Mouse (Mus musculus): ENCODE data around the gene Cd37. TPM values are rescaled to one million over a fixed set of nuclear protein-coding genes. Genes with fewer than 3 reads are reported as not detected.

The Cd37 gene
- polyA plus RNA-seq, 1 experiment from 2014 or later = 2.1 TPM

DNA sequence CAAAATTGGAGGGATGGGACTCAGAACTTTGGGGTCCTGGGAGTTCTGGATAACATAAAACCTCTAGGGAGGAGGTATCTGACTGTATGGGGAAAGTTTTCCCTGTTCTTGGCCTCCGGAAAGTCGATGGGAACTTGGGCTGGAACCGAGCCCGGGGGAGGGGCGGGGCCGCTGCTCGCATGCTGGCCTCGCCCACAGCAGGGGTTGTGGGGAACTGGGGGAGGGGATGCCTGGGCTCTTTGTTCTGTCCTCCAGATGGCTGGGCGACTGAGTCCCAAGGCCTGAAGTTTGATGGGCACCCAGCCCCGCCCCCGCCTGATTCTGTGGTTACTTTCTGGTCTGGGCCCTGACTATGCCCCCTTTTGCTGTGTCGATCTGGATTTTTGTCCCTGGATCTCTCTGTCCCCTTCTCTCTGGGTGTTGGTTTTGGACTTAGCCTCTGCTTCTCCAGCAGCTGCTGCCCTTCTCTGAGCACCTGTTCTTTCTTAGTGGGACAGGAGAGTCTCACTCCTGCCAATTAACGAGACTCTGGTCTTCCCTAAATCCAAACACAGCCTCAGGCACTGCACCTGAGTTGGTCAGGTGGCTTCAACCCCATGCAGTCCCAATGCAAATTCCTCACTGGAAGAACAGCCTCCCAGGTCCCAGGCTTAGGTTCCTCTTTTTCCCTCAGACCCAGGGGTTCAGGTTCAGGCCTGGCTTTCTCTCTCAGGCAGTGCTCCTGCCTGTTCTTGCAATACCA lies 22.3 kb downstream of the Cd37 start:
- Histone ChIP-seq H3K4me2 (peak overlapping the region; percentile 88), H3K36me3 (ENCODE audit: control insufficient read depth, insufficient read depth, low read length) (peaks cover 32% of the 10 kb centered on the region), H3K27ac (ENCODE audit: low read depth, low read length) (peak overlapping the region; percentile 97), H3K9ac (ENCODE audit: low read depth, low read length) (peak overlapping the region; percentile 99), H3K4me3 (ENCODE audit: low read depth, low read length) (peak overlapping the region; percentile 86), H3K9me3 (replicated peaks; ENCODE audit: control insufficient read depth, low read length) (no peaks in the 10 kb centered on the region), H3K27me3 (ENCODE audit: control insufficient read depth, insufficient read depth, low read length) (peaks cover 5% of the 10 kb centered on the region), H3K4me1 (ENCODE audit: control insufficient read depth, insufficient read depth, low read length) (peaks cover 17% of the 10 kb centered on the region)
- ATAC-seq (replicated peaks; ENCODE audit: insufficient number of reproducible peaks, low FRiP score, low TSS enrichment) = peak; percentile 74
- under 1% methylated on average over 12 of the region's 13 CpGs for WGBS (ENCODE audit: insufficient replicate concordance)

DNA sequence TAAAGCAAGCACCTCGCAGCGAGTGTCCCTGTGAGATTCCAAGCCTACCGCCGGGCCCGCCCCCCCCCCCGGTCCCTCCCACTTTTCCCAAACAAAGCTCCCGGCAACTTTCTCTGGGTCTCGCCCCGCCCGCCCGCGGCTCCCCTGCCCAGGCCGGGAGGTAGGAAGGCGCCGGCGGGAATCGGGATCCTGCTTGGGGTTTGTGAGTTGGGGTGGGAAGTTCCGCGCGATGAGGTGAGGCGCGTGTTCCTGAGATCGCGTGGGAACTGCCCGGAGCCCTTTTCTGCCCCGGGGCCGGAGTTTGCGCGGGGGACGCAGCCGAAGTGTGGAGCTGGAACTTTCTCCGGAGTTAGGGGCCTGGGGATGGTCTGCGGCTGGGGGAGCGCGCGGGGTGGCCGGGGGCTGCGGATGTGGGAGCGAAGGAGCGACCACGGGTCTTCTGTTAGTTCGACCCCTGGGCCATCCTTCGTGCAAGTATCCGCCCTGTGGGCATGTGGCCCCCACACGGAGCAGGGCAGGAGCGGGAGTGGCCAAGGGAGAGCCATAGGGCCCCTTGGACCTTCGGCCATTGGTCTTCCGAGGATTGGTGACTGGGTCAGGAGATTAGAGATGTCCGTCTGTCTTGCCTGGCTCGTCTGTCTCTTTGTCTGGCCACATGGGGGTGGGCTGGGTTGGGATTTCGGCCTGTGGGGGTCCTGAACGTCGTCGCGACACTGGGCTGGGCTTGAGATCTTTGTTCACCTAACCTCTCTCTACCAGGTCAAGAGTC lies 23.1 kb downstream of the Cd37 start, which contains the start of gene Tead2:
TSS of gene Tead2 (plus strand) at position 81 of the 769 bp plus-strand sequence.
- H3K4me1 ChIP-seq (ENCODE audit: control insufficient read depth, insufficient read depth, low read length) = peaks cover 23% of the 10 kb centered on the region
- WGBS (ENCODE audit: insufficient replicate concordance) = under 1% methylated on average over 54 of the region's 55 CpGs
- peak; percentile 43 for ATAC-seq (replicated peaks; ENCODE audit: insufficient number of reproducible peaks, low FRiP score, low TSS enrichment)

DNA sequence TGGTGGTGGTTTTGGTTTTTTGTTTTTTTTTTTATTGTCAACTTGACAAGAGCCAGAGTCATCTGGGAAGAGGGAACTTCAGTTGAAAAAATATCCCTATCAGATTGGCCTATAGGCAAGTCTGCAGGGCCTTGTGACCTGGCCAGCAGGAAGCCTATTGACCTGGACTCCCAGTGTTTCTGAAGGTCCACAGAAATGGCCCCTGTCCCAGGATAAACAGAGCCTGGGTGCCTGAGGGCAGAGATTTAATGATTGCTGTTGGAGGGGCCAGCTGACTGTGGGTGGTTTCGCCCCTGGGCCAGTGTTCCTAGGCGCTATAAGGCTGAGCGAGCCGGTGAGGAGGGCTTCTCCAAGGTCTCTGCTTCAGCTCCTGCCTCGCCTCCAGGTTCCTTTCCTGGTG lies 25.2 kb downstream of the Cd37 start:
- ATAC-seq (replicated peaks; ENCODE audit: insufficient number of reproducible peaks, low FRiP score, low TSS enrichment) = no peak
- no peak overlapping the region for H3K9ac ChIP-seq (ENCODE audit: low read depth, low read length)
- no peaks in the 10 kb centered on the region for H3K9me3 ChIP-seq (replicated peaks; ENCODE audit: control insufficient read depth, low read length)
- 56% methylated on average over 5 of the region's 5 CpGs for WGBS (ENCODE audit: insufficient replicate concordance)
- no peak overlapping the region for H3K4me2 ChIP-seq
- no peak overlapping the region for H3K4me3 ChIP-seq (ENCODE audit: low read depth, low read length)
- H3K27ac ChIP-seq (ENCODE audit: low read depth, low read length) = no peak overlapping the region
- peaks cover 9% of the 10 kb centered on the region for H3K36me3 ChIP-seq (ENCODE audit: control insufficient read depth, insufficient read depth, low read length)
- H3K27me3 ChIP-seq (ENCODE audit: control insufficient read depth, insufficient read depth, low read length) = peaks cover 15% of the 10 kb centered on the region
- H3K4me1 ChIP-seq (ENCODE audit: control insufficient read depth, insufficient read depth, low read length) = peaks cover 23% of the 10 kb centered on the region

More for the DNA sequence above, 23.1 kb downstream of the Cd37 start, which contains the start of gene Tead2:
- H3K4me2 ChIP-seq = peak within 1 kb of the TSS; percentile 88
- H3K36me3 ChIP-seq (ENCODE audit: control insufficient read depth, insufficient read depth, low read length) = peaks cover 28% of the 10 kb centered on the region
- H3K4me3 ChIP-seq (ENCODE audit: low read depth, low read length) = peak within 1 kb of the TSS; percentile 86
- H3K9ac ChIP-seq (ENCODE audit: low read depth, low read length) = peak within 1 kb of the TSS; percentile 99
- peaks cover 9% of the 10 kb centered on the region for H3K27me3 ChIP-seq (ENCODE audit: control insufficient read depth, insufficient read depth, low read length)
- no peaks in the 10 kb centered on the region for H3K9me3 ChIP-seq (replicated peaks; ENCODE audit: control insufficient read depth, low read length)
- H3K27ac ChIP-seq (ENCODE audit: low read depth, low read length) = peak within 1 kb of the TSS; percentile 97

DNA sequence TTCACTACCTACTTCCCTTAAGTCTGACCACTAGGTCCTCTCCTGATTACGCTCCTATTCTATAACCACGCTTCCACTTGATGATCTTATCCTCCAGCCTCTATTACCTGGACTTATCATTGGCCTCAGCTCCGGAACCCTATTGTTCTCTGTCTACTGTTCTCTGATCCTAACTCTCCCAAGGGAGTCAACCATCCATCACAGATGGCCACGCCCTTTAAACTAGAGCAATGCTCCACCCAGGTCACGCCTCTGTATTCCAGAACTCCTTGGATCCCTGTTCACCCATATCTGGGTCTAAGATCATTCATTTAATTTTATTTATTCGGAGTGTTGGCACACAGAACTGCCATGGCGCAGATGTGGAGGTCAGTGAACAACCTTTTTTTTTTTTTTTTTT lies 26.6 kb downstream of the Cd37 start:
- Histone ChIP-seq H3K9ac (ENCODE audit: low read depth, low read length) (no peak overlapping the region), H3K36me3 (ENCODE audit: control insufficient read depth, insufficient read depth, low read length) (no peaks in the 10 kb centered on the region), H3K4me2 (no peak overlapping the region), H3K9me3 (replicated peaks; ENCODE audit: control insufficient read depth, low read length) (no peaks in the 10 kb centered on the region), H3K4me1 (ENCODE audit: control insufficient read depth, insufficient read depth, low read length) (peaks cover 16% of the 10 kb centered on the region), H3K4me3 (ENCODE audit: low read depth, low read length) (no peak overlapping the region), H3K27ac (ENCODE audit: low read depth, low read length) (no peak overlapping the region), H3K27me3 (ENCODE audit: control insufficient read depth, insufficient read depth, low read length) (peaks cover 15% of the 10 kb centered on the region)
- no peak for ATAC-seq (replicated peaks; ENCODE audit: insufficient number of reproducible peaks, low FRiP score, low TSS enrichment)
- WGBS (ENCODE audit: insufficient replicate concordance) = 65% methylated on average over 7 of the region's 7 CpGs

DNA sequence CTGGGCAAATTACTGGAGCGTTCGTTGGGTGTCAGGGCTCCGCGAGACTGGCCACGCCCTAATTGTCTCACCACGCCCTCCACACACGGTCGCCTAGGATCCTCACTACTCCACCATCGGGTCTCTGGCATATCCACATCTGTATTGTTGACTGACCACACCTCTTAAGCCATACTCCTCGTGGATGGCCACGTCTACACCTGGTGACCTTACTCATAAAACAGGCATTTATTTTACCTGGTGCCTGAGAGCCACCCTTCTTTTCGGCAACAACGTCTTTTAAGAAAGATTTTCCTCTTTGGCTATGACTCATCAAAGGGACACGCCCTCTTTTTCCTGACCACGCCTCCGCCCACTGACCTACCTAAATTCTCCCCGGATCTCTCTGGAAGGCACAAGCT lies 27.1 kb downstream of the Cd37 start, which contains the start of gene Dkkl1:
TSS of gene Dkkl1 (minus strand) at position 297 of the 401 bp plus-strand sequence.
- 6% methylated on average over 17 of the region's 17 CpGs for WGBS (ENCODE audit: insufficient replicate concordance)
- 0 out of 2 replicates have a peak within 1 kb of the TSS, but pooled peaks have one; percentile 10 for H3K9ac ChIP-seq (ENCODE audit: low read depth, low read length)
- peaks cover 11% of the 10 kb centered on the region for H3K4me1 ChIP-seq (ENCODE audit: control insufficient read depth, insufficient read depth, low read length)
- H3K27me3 ChIP-seq (ENCODE audit: control insufficient read depth, insufficient read depth, low read length) = peaks cover 15% of the 10 kb centered on the region
- no peaks in the 10 kb centered on the region for H3K9me3 ChIP-seq (replicated peaks; ENCODE audit: control insufficient read depth, low read length)
- no peak within 1 kb of the TSS for H3K27ac ChIP-seq (ENCODE audit: low read depth, low read length)
- H3K4me2 ChIP-seq = peak within 1 kb of the TSS; percentile 52
- peak within 1 kb of the TSS; percentile 8; the same call in 1 of the 2 replicates for H3K4me3 ChIP-seq (ENCODE audit: low read depth, low read length)
- no peak for ATAC-seq (replicated peaks; ENCODE audit: insufficient number of reproducible peaks, low FRiP score, low TSS enrichment)
- H3K36me3 ChIP-seq (ENCODE audit: control insufficient read depth, insufficient read depth, low read length) = no peaks in the 10 kb centered on the region

DNA sequence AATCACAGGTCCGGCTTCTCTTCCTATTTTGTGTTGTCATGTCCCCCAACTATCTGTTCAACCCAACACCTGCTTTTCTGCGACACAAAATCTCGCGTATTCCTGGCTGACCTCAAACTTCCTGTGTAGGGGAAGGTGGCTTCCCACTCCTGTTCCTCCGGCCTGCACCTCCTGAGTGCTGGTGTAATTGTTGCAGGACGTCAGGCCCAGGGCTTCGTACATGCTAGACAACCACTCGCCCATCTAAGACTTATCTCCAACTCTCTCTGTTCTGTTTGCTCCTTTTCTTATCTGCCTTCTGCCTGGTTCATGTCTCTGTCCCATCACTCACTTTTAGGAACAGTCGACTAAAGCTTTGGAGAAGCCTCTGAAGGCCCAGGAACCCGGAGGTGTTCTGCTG lies 27.8 kb downstream of the Cd37 start:
- H3K4me1 ChIP-seq (ENCODE audit: control insufficient read depth, insufficient read depth, low read length) = peaks cover 9% of the 10 kb centered on the region
- H3K27ac ChIP-seq (ENCODE audit: low read depth, low read length) = no peak overlapping the region
- H3K4me2 ChIP-seq = peak overlapping the region; percentile 52
- peaks cover 15% of the 10 kb centered on the region for H3K27me3 ChIP-seq (ENCODE audit: control insufficient read depth, insufficient read depth, low read length)
- no peaks in the 10 kb centered on the region for H3K36me3 ChIP-seq (ENCODE audit: control insufficient read depth, insufficient read depth, low read length)
- no peak overlapping the region for H3K9ac ChIP-seq (ENCODE audit: low read depth, low read length)
- no peak overlapping the region for H3K4me3 ChIP-seq (ENCODE audit: low read depth, low read length)
- H3K9me3 ChIP-seq (replicated peaks; ENCODE audit: control insufficient read depth, low read length) = no peaks in the 10 kb centered on the region
- no peak for ATAC-seq (replicated peaks; ENCODE audit: insufficient number of reproducible peaks, low FRiP score, low TSS enrichment)
- WGBS (ENCODE audit: insufficient replicate concordance) = 42% methylated on average over 10 of the region's 10 CpGs

DNA sequence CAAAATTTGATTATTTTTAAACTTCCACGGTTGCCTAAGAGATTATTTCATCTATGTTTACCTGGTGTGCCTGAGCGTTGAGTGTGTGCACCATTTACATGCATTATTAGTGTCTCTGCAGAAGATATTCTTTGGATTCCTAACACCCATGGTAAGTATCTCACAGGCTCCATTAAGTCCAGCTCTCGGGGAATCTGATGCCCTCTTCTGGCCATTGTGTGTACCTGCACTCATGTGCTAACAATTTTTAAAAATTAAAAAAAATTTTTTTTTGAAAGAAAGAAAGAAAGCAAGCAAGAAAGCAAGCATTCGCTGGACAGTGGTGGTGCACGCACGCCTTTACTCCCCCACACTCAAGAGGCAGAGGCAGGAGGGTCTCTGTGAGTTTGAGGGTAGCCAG lies 30.7 kb downstream of the Cd37 start:
- H3K27ac ChIP-seq (ENCODE audit: low read depth, low read length) = no peak overlapping the region
- H3K4me2 ChIP-seq = no peak overlapping the region
- H3K9me3 ChIP-seq (replicated peaks; ENCODE audit: control insufficient read depth, low read length) = no peaks in the 10 kb centered on the region
- no peak for ATAC-seq (replicated peaks; ENCODE audit: insufficient number of reproducible peaks, low FRiP score, low TSS enrichment)
- peaks cover 9% of the 10 kb centered on the region for H3K4me1 ChIP-seq (ENCODE audit: control insufficient read depth, insufficient read depth, low read length)
- no peak overlapping the region for H3K9ac ChIP-seq (ENCODE audit: low read depth, low read length)
- 73% methylated on average over 6 of the region's 6 CpGs for WGBS (ENCODE audit: insufficient replicate concordance)
- no peak overlapping the region for H3K4me3 ChIP-seq (ENCODE audit: low read depth, low read length)
- H3K36me3 ChIP-seq (ENCODE audit: control insufficient read depth, insufficient read depth, low read length) = no peaks in the 10 kb centered on the region
- H3K27me3 ChIP-seq (ENCODE audit: control insufficient read depth, insufficient read depth, low read length) = peaks cover 15% of the 10 kb centered on the region

DNA sequence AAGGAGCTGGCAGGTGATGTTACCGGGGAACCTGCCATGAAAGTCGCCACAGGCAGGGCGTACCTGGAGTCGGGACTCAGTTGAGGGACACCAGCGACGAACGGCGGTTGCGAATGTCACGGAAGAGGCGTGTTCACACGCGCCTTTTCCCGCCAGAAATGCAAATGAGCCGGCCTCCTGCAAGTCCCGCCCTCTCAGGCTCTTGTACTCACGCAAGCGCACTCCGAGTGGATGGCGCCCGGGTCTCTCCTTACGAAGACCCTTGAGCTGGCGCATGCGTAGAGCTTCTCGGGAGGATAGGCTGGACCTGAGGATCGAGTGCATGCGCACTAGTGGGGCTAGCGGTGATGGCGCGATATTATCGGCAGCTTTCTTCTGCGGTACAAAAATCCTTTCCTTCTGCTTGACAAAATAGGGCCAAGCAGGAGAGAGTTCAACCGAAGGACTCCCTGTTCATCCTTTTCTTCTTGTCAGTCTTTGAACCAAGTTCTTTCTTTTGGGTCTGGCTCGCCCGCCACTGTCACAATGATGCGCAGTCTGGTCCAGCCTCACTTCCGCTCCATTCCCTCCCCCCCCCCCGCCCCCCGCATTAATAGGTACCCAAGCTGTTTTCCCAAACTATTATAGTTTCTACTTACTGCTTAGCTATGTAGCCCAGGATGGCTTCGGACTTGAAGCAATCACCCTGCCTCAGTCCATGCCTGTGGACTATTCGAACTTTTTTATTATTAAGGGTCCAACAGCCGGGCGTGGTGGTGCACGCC lies 34.4 kb downstream of the Cd37 start, which contains the start of gene Ccdc155:
TSS of gene Ccdc155 (minus strand) at position 513 of the 764 bp plus-strand sequence.
- H3K36me3 ChIP-seq (ENCODE audit: control insufficient read depth, insufficient read depth, low read length) = no peaks in the 10 kb centered on the region
- no peak within 1 kb of the TSS for H3K27ac ChIP-seq (ENCODE audit: low read depth, low read length)
- H3K9me3 ChIP-seq (replicated peaks; ENCODE audit: control insufficient read depth, low read length) = no peaks in the 10 kb centered on the region
- H3K9ac ChIP-seq (ENCODE audit: low read depth, low read length) = 0 out of 2 replicates have a peak within 1 kb of the TSS, but pooled peaks have one; percentile 44
- H3K4me3 ChIP-seq (ENCODE audit: low read depth, low read length) = peak within 1 kb of the TSS; percentile 43
- peak within 1 kb of the TSS; percentile 65 for H3K4me2 ChIP-seq
- H3K27me3 ChIP-seq (ENCODE audit: control insufficient read depth, insufficient read depth, low read length) = 0 out of 2 replicates have a peak, but pooled peaks cover 4% of the 10 kb centered on the region
- H3K4me1 ChIP-seq (ENCODE audit: control insufficient read depth, insufficient read depth, low read length) = 0 out of 2 replicates have a peak, but pooled peaks cover 6% of the 10 kb centered on the region
- WGBS (ENCODE audit: insufficient replicate concordance) = 8% methylated on average over 44 of the region's 44 CpGs
- ATAC-seq (replicated peaks; ENCODE audit: insufficient number of reproducible peaks, low FRiP score, low TSS enrichment) = peak; percentile 86; the same call in 1 of the 2 replicates
